Mouse (Mus musculus) ES-Bruce4 (cell line): Measurements from ENCODE around the gene Tom1l2.

Source experiments
- CTCF ChIP-seq: IDR thresholded peaks from one replicate; pipeline ENCODE4 v1.8.1; 2011; ENCODE audit warnings: low read depth, low read length
- EP300 ChIP-seq: IDR thresholded peaks from 2 replicates; pipeline ENCODE4 v1.6.1; 2011; ENCODE audit warnings: low read depth, low read length; ENCODE audit not compliant: insufficient read depth

DNA sequence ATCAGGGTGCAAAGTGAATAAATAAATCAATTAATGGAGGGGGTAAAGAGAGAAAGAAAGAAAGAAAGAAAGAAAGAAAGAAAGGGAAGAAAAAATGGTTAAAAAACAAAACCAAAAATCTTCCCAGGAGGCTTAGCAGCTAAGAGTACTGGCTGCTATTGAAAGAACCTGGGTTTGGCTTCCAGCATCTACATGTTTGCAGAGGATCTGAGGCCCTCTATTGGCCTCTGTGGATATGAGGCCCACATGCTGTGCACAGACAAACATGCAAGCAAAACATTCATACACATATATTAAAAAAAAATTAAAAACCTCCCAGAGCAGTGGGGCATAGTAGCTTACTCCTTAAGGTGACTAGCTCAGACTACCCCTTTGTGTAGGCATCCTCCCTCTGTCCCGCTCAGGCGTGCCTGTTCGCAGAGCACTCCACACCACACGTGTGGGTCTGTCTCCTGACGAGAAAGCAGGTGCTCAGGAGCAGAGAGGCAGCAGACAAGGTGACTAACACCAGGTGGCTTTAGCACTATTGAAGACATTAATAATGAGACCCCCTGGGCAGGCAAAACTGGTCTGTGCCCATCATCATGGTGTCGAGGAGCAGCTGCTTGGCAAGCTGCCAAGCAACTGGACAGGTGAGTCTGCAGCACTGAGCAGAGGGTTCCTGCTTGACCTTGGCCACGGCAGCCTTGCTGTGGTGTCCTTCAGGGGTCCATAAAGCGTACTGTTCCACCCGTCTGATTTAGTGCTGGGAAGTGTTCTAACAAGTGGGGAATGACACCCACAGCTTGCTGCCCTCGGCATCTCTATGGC, 33.2 kb downstream of the Tom1l2 start:
- TF ChIP-seq EP300 (no peak), CTCF (no peak)
